Mouse (Mus musculus) yolk sac, embryonic 10.5 days (tissue): ENCODE data around the gene C1qb.

Experiments used
- DNase-seq: peaks from one replicate; pipeline ENCODE4 v3.0.0-alpha.2; 2017; ENCODE audit warnings: low spot score

Gene C1qb

GRCm38 (mm10) chr4:136893691-136894543, 7.9 kb upstream of the C1qb start:
- no peak for DNase-seq

- DNase-seq = no peak
Measured at GRCm38 (mm10) chr4:136892811-136893210, 6.8 kb upstream of the C1qb start, which contains the start of gene C1qc. Gene C1qc, minus strand, starts transcription at chr4:136893065.

- DNase-seq = no peak
Measured at GRCm38 (mm10) chr4:136892371-136892770, 6.4 kb upstream of the C1qb start.

- DNase-seq = no peak
Measured at GRCm38 (mm10) chr4:136891115-136891514, 5.1 kb upstream of the C1qb start.

GRCm38 (mm10) chr4:136889981-136890380, 4.0 kb upstream of the C1qb start:
- no peak for DNase-seq

GRCm38 (mm10) chr4:136887714-136888113, 1.7 kb upstream of the C1qb start:
- DNase-seq = no peak

- no peak for DNase-seq
Measured at GRCm38 (mm10) chr4:136878601-136879000, 7.4 kb downstream of the C1qb start.

GRCm38 (mm10) chr4:136878171-136878570, 7.8 kb downstream of the C1qb start:
- no peak for DNase-seq

GRCm38 (mm10) chr4:136876971-136877370, 9.0 kb downstream of the C1qb start:
- DNase-seq = no peak

- no peak for DNase-seq
Measured at GRCm38 (mm10) chr4:136875012-136875411, 11.0 kb downstream of the C1qb start.

GRCm38 (mm10) chr4:136868371-136868770, 17.6 kb downstream of the C1qb start:
- no peak for DNase-seq

GRCm38 (mm10) chr4:136867690-136868345, 18.2 kb downstream of the C1qb start:
- no peak for DNase-seq

GRCm38 (mm10) chr4:136865531-136865930, 20.5 kb downstream of the C1qb start:
- no peak for DNase-seq

- DNase-seq = peak; percentile 22
Measured at GRCm38 (mm10) chr4:136864751-136865470, 21.1 kb downstream of the C1qb start.

- DNase-seq = no peak
Measured at GRCm38 (mm10) chr4:136863517-136863916, 22.5 kb downstream of the C1qb start.

- DNase-seq = no peak
Measured at GRCm38 (mm10) chr4:136862411-136862810, 23.6 kb downstream of the C1qb start.

- no peak for DNase-seq
Measured at GRCm38 (mm10) chr4:136861806-136862205, 24.2 kb downstream of the C1qb start.

- no peak for DNase-seq
Measured at GRCm38 (mm10) chr4:136860022-136860421, 26.0 kb downstream of the C1qb start.

- no peak for DNase-seq
Measured at GRCm38 (mm10) chr4:136855081-136855480, 30.9 kb downstream of the C1qb start.

- DNase-seq = no peak
Measured at GRCm38 (mm10) chr4:136852989-136853388, 33.0 kb downstream of the C1qb start.

- DNase-seq = no peak
Measured at GRCm38 (mm10) chr4:136852119-136852518, 33.9 kb downstream of the C1qb start.

- no peak for DNase-seq
Measured at GRCm38 (mm10) chr4:136848565-136848964, 37.4 kb downstream of the C1qb start.

- no peak for DNase-seq
Measured at GRCm38 (mm10) chr4:136847166-136847565, 38.8 kb downstream of the C1qb start.
